31 mouse cellular contexts compared by ENCODE assay signal in genomic region chr5:144919194-144919593, GRCm38 (mm10). TPM values are rescaled to one million over a fixed set of nuclear protein-coding genes. Genes with fewer than 3 reads are reported as not detected.
DNase-seq lines count a peak whose midpoint lies in the region; ATAC-seq lines count a peak whose summit lies in the region.
"Had no signal": no experiment of that assay in that cellular context is flagged by ENCODE, and none has a peak within 500 bp of the region (broad histone marks: within the 10 kb centered on the region; RNA-seq: fewer than 3 reads in every experiment).

No protein-coding gene starts in this region.

- peaks cover 29% of the 10 kb centered on the region for H3K4me1 ChIP-seq in forebrain, embryonic 15.5 days
- peaks cover 44% of the 10 kb centered on the region for H3K4me1 ChIP-seq in forebrain, embryonic 13.5 days
- H3K4me1 ChIP-seq in neural tube, embryonic 12.5 days: peaks cover 40% of the 10 kb centered on the region

- H3K36me3 ChIP-seq in forebrain, embryonic 15.5 days: no peaks in the 10 kb centered on the region
- no peaks in the 10 kb centered on the region for H3K36me3 ChIP-seq in forebrain, embryonic 13.5 days (ENCODE audit: poor library complexity, severe bottlenecking)
- no peaks in the 10 kb centered on the region for H3K36me3 ChIP-seq in neural tube, embryonic 12.5 days
- H3K36me3 ChIP-seq: heart, embryonic 13.5 days; limb, embryonic 10.5 days; limb, embryonic 15.5 days; liver, embryonic 13.5 days; midbrain, embryonic 15.5 days had no signal

- no peak for DNase-seq in neural tube, embryonic 10.5 days (ENCODE audit: extremely low spot score, low spot score)
- no peak for DNase-seq in adrenal gland, postnatal 4 days (ENCODE audit: low spot score in 2 of 2)
- no peak for DNase-seq in gastrocnemius, postnatal 4 days (ENCODE audit: low spot score in 2 of 2)
- DNase-seq in retina, embryonic 14.5 days (ENCODE audit: low spot score): no peak
- DNase-seq: adrenal gland, adult 2 months; adrenal gland, postnatal 36 days; cerebellum, adult 8-10 months; cerebellum, postnatal 25 days; gastrocnemius, adult 2 months; gastrocnemius, postnatal 36 days; heart, adult 2 months; heart, postnatal 14 days; kidney, adult 8-10 months; kidney, postnatal 10 days; liver, embryonic 13.5 days; lung, adult 18-20 months; right cerebral cortex, adult 18-20 months; spleen, adult 18-20 months; thymus, adult 18-20 months had no signal

- 0 out of 2 replicates have a peak, but pooled peaks have one; percentile 35 for ATAC-seq in forebrain, embryonic 15.5 days (replicated peaks)
- no peak for ATAC-seq in forebrain, embryonic 13.5 days
- peak; percentile 59; the same call in 1 of the 2 replicates for ATAC-seq in neural tube, embryonic 12.5 days (ENCODE audit: low FRiP score, low read depth)
- peak; percentile 51 for ATAC-seq in inflammation-experienced regulatory T-cells, adult 6 months
- ATAC-seq: hindbrain, postnatal 0 days; intestine, embryonic 16.5 days; lung, postnatal 0 days; midbrain, embryonic 15.5 days had no signal

- WGBS in forebrain, embryonic 15.5 days: 49% methylated on average over 9 of the region's 9 CpGs
- 52% methylated on average over 9 of the region's 9 CpGs for WGBS in forebrain, embryonic 13.5 days
- 62% methylated on average over 9 of the region's 9 CpGs for WGBS in neural tube, embryonic 12.5 days

- H3K4me2 ChIP-seq in forebrain, embryonic 15.5 days (replicated peaks): no peak overlapping the region
- H3K4me2 ChIP-seq in forebrain, embryonic 13.5 days: no peak overlapping the region
- no peak overlapping the region for H3K4me2 ChIP-seq in neural tube, embryonic 12.5 days (replicated peaks)
- H3K4me2 ChIP-seq: heart, embryonic 13.5 days; limb, embryonic 15.5 days; liver, embryonic 13.5 days; midbrain, embryonic 15.5 days had no signal

- H3K27ac ChIP-seq in forebrain, embryonic 15.5 days (replicated peaks): no peak overlapping the region
- H3K27ac ChIP-seq in forebrain, embryonic 13.5 days: no peak overlapping the region
- no peak overlapping the region for H3K27ac ChIP-seq in neural tube, embryonic 12.5 days
- H3K27ac ChIP-seq: gastrocnemius, adult 2 months; heart, adult 2 months; heart, embryonic 13.5 days; hindbrain, postnatal 0 days; limb, embryonic 10.5 days; limb, embryonic 15.5 days; liver, embryonic 13.5 days; macrophage; midbrain, embryonic 15.5 days had no signal

- no peak overlapping the region for H3K9ac ChIP-seq in forebrain, embryonic 15.5 days (replicated peaks)
- no peak overlapping the region for H3K9ac ChIP-seq in forebrain, embryonic 13.5 days
- no peak overlapping the region for H3K9ac ChIP-seq in neural tube, embryonic 12.5 days
- H3K9ac ChIP-seq: heart, embryonic 13.5 days; limb, embryonic 15.5 days; liver, embryonic 13.5 days; midbrain, embryonic 15.5 days had no signal

- no peaks in the 10 kb centered on the region for H3K27me3 ChIP-seq in forebrain, embryonic 15.5 days
- H3K27me3 ChIP-seq in forebrain, embryonic 13.5 days: no peaks in the 10 kb centered on the region
- no peaks in the 10 kb centered on the region for H3K27me3 ChIP-seq in neural tube, embryonic 12.5 days (replicated peaks)
- H3K27me3 ChIP-seq: heart, embryonic 13.5 days; limb, embryonic 15.5 days; liver, embryonic 13.5 days; midbrain, embryonic 15.5 days had no signal

- H3K9me3 ChIP-seq in forebrain, embryonic 15.5 days: no peaks in the 10 kb centered on the region
- H3K9me3 ChIP-seq in forebrain, embryonic 13.5 days (replicated peaks): no peaks in the 10 kb centered on the region
- no peaks in the 10 kb centered on the region for H3K9me3 ChIP-seq in neural tube, embryonic 12.5 days
- H3K9me3 ChIP-seq: heart, embryonic 13.5 days; limb, embryonic 10.5 days; limb, embryonic 15.5 days; liver, embryonic 13.5 days; midbrain, embryonic 15.5 days had no signal

- H3K4me3 ChIP-seq in forebrain, embryonic 15.5 days: no peak overlapping the region
- no peak overlapping the region for H3K4me3 ChIP-seq in forebrain, embryonic 13.5 days
- no peak overlapping the region for H3K4me3 ChIP-seq in neural tube, embryonic 12.5 days
- H3K4me3 ChIP-seq: gastrocnemius, adult 2 months; heart, adult 2 months; heart, embryonic 13.5 days; limb, embryonic 10.5 days; limb, embryonic 15.5 days; liver, embryonic 13.5 days; midbrain, embryonic 15.5 days had no signal

RNA-seq across cellular contexts. Expression of gene Smurf1, which starts 46.5 kb away (rescaled TPM):
- 28.4 and 29.7 TPM in 2 replicates for polyA plus RNA-seq in forebrain, embryonic 15.5 days (2015; fragmentation: Nextera tagmentation; extraction: Ambion mirVana)
- polyA plus RNA-seq in forebrain, embryonic 13.5 days (2015; fragmentation: Nextera tagmentation; extraction: Ambion mirVana): 16.8 and 18.1 TPM in 2 replicates
- polyA plus RNA-seq in neural tube, embryonic 12.5 days (2016; fragmentation: Nextera tagmentation; extraction: Ambion mirVana): 26.5 and 30.2 TPM in 2 replicates
- 1 to 10 TPM; 2.7 to 6.8 (median 5.4) TPM for polyA plus RNA-seq in inflammation-experienced regulatory T-cells, adult 6 months (2017; shearing (Covaris generic))
- 10 to 100 TPM; 24.7 to 28.4 TPM for total RNA-seq in adrenal gland, postnatal 4 days (2021)
- total RNA-seq in gastrocnemius, postnatal 4 days (2021): 10 to 100 TPM; 24.7 to 27.0 TPM
